Mouse (Mus musculus) adrenal gland, postnatal 36 days (tissue): ENCODE results near the gene Tuba1c. TPM values are rescaled to one million over a fixed set of nuclear protein-coding genes. Genes with fewer than 3 reads are reported as not detected.
A peak's percentile ranks its signal among the peaks of the same experiment; 100 is the strongest.

Experiments used
- DNase-seq, 2 experiments: peaks; one replicate each; pipeline ENCODE4 v3.0.0; 2021; ENCODE audit warnings: mixed read lengths in 1 of 2
- total RNA-seq, 2 experiments: library from RNA; stranded (reverse); gene quantifications; 2 replicates each; pipeline ENCODE4 v1.2.3; 2021

Gene Tuba1c
- total RNA-seq, 2 experiments from 2014 or later: 272 to 276 TPM

DNA sequence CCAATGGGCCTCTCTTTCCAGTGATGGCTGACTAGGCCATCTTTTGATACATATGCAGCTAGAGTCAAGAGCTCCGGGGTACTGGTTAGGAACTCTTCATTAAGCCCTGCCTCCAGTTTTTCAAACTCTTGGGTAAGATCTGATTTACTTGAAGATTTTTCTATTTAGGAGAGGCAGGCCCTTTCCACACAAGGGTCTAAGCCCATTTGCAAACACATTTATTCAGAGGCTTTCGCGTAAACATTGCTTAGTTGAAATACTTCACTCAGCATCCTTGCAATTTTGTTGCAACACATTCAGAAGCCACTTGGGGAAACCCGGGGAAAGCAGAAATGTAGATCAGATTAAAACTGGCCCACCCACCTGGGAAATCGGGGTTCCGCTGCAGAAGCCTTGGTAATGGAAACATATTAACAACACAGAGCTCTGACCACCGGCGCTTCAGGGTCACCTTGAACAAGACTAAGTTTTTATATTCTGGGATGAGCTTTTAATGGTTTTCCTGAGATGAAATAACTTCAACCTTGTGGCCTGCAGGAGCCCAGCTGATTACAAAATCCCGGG is 34.7 kb upstream of the Tuba1c start:
- DNase-seq: no peak

DNA sequence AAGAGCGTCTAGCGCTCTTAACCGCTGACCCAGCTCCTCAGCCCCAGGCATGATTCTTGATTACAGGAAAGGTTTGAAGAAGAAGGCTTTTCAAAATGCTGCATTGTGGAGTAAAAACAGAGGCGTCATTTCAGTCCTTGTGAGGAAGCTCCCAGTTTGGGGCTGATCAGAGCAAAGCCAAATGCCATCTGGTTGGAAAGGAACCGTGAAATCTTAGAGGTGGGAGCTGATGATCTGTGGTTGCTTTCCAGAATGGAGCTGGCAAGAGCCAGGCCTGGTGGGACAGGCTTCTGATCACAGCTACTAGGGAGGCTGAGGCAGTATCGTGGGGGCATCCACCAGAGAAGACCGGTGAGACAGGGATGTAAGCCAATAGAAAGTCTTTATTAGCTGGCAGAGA is 32.9 kb upstream of the Tuba1c start:
- no peak for DNase-seq

DNA sequence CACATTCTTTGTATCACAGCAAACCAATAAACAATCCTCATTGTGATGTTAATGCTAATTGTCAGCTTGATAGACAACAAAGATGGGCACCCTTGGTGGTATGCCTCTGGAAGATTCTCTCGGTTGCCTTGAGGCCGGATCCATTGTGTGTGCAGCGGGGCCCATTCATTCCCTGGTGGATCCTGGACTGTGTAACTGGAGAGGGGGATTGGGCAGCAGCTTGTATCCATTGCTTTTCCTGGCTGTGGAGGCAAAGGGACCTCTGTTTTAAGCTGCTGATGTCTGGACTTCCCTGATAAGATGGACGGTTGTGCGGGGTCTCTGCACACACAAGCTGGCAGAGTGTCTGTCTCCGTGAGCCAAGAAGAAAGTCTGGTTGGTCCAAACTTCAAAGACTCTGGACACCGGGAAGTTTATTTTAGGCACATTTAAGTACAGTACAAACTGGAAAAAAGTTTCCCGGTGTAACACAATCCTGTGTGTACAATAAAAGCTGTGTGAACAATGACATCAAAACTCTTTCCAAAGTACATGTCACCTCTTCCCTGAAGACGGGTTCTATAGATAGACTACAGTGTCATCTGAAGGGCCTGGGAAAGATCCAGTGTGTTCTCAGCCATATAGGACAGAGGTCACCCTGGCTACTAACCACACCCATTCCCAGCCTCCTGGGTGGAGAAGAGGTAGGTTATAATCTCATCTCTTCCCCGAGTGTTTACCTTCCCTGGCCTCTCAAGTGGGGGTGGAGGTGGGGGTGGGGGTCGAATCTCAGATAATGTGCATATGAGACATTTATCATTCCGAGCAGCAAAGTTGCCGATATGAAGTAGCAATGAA is 31.5 kb upstream of the Tuba1c start:
- no peak for DNase-seq

DNA sequence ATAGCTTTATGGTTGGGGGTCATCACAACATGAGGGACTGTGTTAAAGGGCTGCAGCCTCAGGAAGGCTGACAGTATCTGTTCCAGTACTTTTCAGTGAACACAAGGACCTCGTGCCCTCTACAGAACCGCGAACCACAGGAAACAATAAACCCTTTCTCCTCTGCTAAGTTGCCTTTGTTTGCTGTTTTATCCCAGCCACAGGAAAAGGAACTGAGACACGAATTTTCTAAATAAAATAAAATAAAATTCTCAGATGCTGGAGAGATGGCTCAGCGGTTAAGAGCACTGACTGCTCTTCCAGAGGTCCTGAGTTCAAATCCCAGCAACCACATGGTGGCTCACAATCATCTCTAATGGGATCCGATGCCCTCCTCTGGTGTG is 30.9 kb upstream of the Tuba1c start:
- DNase-seq: no peak

DNA sequence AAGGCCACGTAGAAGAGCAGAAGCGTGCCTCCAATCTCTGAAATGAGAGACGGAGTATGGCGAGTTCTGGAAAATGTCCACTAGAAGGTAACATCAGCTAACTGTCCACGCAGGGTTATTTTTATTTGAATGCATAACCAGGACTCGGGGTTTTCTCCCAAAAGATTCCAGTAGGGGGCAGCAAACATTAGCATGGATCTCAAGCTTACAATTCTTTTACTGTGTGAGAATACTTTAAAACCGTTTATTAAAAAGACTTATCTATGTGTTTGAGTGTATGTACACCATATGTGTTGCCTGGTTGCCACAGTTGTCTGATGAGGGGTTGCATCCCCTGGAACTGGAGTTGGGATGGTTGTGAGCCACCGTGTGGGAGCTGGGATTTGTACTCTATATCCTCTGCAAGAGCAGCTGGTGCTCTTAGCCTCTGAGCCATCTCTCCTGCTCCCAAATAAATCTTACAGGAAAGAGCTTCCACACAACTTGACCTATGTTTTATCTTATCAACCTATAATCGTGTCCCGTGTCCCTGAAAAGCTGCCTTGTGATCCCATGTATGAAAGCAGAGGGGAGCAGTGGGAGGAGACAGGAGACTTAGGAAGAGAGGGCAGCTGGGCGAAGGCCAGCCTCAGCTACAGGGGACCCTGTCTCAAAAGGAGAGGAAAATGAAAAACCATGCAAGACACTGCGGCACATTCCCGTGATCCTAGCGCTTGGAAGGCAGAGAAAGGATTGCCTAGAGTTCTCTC is 29.0 kb upstream of the Tuba1c start:
- DNase-seq: peak; percentile 43 to 78

DNA sequence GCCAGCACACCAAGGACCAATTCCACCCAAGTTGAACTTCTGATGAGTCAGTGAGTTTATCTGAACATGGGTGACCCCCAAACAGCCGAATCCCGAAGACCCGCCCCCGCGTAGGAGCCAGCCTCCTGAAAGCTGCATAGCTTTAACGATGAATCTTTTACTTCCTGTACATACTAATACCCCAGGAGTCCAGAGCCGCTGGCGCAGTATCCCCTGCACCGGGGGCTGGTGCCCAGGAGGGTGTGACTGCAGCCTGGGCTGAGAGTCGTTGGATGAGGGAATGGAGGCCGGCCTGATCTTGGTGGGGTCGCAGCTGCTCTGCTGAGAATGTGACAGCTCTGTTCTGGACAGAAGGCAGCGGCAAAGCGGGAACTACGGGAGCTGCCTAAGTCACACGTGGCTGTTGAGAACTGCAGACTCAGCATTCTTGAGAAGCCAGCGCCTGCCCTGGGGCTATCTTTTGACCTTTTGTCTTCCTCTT is 28.2 kb upstream of the Tuba1c start:
- peak; percentile 61 to 79 for DNase-seq

DNA sequence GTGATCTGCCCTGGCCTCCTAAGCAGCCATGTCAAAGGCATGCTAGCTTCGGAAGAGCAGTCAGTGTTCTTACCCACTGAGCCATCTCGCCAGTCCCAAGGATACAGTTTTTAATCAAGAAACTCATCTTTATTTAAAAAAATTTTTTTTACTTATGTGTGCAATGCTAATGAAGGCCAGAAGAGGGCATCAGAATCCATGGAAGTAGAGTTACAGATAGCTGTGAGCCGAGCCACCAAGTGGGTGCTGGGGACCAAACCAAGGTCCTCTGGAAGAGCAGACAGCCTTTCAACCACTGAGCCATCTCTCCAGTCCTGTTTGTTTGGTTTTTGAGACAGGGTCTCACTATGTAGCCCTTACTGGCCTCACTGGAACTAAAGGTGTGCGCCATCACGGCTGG is 26.1 kb upstream of the Tuba1c start:
- DNase-seq: no peak

DNA sequence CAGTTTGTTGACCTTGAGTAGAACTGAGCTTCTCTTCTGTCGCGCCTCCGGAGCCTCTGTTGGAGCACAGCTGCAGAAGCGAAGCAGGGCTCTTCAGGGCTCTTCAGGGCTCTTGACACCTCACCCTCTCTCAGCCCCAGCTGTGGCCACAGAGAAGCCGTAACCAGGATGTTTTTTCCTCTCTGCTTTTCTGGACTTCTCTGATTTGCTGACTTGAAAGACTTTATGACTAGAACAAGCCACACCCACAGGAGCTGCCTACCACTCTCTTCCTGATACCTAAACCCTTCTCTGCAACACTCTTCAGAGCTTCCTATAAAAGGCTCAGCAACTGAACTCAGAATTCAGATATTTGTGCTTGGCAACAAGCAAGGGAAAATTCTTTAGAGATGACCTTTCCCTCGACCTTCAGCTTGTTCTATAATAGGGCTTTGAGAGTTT is 20.9 kb upstream of the Tuba1c start:
- DNase-seq: no peak

DNA sequence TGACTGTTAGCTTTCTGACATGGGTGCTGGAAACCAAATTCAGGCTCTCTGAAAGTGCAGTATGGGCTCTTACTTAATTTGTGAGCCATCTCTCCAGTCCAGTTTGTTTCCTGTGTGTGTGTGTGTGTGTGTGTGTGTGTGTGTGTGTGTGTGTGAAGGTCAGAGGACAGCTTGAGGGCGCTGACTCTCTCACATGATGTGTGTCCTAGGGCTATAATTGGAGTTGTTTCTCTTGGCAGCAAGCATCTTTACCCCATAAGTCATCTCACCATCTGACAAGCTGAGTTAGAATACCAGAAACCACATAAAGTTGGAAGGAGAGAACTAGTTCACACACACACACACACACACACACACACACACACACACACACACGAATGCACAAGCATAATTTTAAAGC is 18.8 kb upstream of the Tuba1c start:
- no peak for DNase-seq

DNA sequence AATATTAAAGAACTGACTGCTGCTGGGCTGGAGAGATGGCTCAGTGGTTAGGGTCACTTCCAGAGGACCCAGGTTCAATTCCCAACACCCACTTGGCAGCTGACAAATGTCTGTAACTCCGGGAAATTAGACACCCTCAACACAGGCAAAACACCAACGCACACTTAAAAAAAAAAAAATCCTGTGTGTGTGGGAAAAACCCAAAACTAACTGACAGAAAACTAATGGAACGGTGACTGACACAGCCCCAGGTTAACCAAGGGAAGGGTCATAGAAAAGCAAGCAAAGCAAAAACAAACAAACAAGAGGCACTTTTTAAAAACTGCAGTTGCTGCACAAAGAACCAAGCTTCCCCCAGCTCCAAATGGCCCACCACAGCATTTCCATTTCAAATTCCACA is 17.7 kb upstream of the Tuba1c start:
- DNase-seq: no peak

DNA sequence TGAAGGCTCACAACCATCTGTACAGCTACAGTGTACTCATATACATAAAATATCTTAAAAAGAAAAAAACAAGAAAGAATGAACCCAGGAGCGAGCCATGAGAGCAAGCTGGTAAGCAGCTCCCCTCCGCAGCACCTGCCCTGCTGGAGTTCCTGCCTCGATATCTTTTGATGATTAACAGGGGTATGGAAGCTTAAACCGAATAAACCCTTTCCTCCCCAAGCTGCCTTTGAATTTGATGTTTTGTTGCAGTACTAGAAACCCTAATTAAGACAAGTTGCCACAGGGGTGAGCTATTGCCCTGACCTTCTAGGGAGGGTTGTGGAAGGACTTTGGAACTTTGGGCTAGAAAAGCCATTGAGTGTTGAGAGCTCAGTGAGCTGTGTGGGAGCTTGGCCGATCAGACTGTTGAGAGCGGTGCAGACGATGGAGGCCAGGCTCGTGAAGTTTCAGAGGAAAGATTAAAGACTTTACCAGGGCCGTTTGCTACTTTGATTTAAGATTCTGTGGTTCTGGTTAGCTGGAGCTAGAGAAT is 15.1 kb upstream of the Tuba1c start:
- no peak for DNase-seq

DNA sequence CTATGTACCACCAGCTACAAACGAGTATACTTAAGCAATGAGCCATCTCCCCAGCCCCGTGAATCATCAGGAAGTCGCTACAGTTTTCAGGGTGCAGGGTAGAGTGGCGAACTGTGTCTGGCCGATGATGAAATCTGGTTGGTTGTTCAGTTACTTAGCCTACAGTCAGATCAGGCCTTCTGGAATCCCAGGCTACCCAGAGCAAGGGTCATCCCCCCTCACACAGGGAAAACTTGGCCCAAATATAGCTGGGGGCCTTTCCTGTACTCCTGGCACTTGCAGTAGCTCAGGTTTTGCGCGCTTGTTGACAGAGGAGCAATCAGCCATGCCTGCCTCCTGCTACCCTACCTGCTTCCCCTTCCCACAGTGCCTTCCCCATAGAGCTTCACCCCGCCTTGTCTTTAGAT is 12.3 kb upstream of the Tuba1c start:
- no peak for DNase-seq

DNA sequence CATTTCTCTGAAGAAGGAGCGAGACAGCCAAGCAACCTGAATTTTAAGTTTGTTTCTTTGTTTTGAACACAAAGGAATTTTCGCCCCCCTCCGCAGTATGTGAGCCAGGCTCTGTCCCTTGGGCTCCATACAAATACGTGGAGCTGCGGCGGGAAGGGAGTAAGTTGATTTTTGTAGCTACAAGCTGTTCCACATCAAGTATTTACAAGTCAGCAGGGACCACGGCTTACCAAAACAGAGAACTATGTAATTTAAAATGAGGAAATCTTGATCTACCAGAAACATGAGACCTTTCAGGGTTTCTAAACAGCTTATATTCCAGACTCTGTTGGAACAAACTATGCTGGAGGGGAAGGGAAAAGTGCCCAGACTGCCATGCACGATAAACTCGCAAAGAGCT is 11.7 kb upstream of the Tuba1c start:
- DNase-seq: no peak

DNA sequence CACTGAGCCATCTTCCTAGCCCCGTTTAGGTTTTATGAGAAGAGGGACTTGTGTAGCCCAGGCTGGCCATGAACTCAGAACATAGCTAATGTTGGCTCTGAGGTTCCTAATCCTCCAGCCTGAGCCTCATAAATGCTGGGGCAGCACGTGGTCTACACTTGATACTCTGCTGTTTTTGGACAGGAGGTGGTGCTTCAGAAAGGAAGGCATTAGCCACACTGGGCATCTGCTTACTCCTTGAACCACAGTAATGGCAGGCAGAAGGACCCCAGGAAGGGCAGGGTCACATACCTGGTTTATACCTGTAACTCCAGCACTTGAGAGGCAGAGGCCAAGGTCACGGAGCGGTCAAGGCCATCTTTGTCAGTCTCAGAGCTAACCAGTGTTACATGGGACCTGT is 11.1 kb upstream of the Tuba1c start:
- DNase-seq: no peak

DNA sequence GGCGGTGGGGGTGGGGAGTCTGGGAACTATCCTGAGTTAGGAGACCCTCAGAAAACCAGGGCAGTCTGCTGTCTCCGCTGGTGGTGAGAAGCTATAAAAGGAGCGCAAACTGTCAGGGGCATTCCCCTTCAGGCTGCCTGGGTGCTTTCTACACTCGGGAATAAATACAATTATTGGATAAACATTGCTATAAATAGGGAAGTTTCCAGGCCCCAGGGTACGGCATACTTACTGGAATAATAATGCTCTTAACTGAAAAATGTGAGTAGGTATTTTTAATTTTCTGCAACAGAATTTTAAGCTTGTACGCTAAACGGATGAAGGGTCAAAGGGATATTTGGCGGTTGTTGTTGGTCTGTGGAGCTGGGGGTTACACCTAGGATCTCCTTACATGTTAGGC is 10.3 kb upstream of the Tuba1c start:
- DNase-seq: no peak

DNA sequence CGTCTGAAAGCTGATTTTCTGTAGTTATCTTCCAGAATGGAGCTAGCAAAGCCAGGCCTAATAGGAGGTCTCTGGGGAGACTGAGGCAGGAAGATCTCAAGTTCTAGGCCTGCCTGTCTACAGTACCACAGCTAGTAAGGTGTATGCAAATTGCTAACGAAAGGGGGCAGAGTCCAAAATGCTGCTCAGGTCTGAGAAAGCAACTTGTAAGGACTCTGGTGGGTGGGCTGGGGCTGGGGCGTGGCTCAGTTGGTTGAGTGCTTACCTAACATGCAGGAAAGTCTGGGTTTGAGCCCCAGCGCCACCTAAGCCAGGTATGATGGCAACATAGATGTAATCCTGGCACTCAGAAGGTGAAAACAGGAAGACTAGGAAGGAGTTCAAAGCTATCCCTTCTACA is 9.5 kb upstream of the Tuba1c start:
- DNase-seq: no peak

DNA sequence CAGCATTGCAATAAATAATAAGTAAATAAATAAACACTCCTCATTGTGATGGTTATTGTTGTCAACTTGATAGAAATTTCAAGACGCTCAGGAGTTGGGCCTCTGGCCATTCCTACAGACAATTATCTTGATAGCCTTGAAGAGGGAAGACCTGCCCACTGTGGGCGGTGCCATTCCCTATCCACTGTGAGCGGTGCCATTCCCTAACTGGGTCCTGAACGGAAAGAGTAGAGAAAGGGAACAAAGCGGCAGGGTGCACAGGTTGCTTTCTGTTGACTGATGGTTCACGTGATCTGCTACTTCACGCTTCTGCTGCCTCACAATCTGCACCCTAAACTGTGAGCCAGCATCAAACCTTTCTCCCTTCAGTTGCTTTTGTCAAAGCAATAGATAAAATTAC is 8.4 kb upstream of the Tuba1c start:
- no peak for DNase-seq

DNA sequence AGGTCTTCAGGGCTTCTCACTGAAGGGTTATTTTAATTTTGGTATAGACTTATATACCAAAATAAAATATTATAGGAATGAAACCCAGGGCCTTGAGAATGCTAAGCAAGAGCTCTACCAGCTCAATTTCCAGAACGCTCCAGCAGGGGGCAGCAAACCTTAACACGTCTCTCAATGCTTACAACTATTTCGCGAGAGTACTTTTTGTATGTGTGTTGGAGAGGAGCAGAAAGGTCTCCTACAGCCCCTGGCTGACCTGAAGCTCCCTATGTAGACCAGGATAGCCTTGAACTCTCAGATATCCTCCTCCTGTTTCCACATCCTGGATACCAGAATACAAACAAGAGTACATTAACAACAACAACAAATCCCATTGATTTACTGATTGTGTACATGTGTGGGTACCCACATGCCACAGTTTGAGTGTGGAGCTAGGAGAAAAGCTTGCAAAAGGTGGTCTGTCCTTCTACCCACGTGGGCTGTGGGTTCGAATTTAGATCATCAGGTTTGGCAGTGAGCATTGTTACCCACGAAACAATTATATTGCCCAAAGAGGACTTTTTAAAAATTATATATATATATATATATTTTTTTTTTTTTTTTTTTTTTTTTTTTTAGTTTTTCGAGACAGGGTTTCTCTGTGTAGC is 4.9 kb upstream of the Tuba1c start:
- DNase-seq: peak; percentile 86 to 89

DNA sequence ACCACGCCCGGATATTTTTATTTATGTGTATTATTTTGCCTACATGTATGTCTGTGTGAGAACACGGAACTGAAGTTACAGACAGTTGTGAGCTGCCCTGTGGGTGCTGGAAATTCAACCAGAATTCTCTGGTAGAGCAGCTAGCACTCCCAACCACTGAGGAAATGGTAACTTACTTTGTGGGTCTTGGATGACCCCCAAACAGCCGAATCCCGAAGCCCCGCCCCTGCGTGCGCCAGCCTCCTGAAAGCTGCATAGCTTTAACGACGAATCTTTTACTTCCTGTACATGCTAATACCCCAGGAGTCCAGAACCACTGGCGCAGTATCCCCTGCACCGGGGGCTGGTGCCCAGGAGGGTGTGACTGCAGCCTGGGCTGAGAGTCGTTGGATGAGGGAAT is 4.3 kb upstream of the Tuba1c start:
- no peak for DNase-seq

DNA sequence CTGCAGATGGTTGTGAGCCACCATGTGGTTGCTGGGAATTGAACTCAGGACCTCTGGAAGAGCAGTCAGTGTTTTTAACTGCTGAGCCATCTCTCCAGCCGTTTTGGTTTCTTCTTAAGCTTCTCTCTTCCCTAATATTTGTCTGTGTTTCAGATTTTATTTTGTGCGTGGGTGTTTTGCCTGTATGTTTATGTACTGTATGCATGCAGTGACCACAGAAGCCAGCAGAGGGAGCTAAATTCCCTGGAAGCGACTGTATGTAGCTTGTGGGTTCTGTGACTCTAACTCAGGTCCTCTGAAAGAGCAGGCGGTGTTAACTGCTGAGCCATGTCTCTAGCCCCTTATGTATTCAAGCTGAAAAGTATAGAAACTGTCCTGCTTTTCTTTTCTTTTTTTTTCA is 3.4 kb upstream of the Tuba1c start:
- DNase-seq: peak; percentile 32 to 41

DNA sequence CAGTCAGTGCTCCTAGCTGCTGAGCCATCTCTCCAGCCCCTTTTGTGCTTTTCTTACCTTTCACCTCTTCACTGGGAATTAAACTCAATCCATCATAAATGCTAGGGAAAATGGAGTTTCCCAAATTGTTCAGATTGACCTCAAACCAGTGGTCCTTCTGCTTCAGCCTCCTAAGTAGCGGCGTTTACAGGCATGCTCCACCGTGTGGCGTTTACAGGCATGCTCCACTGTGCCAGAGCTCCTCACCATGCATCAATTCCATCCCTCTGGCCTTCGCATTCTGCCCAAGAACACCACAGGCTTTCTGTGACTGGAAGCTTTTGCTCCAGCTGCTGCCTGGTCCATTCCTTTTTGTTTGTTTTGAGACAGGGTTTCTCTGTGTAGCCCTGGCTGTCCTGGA is 2.6 kb upstream of the Tuba1c start:
- DNase-seq: no peak

DNA sequence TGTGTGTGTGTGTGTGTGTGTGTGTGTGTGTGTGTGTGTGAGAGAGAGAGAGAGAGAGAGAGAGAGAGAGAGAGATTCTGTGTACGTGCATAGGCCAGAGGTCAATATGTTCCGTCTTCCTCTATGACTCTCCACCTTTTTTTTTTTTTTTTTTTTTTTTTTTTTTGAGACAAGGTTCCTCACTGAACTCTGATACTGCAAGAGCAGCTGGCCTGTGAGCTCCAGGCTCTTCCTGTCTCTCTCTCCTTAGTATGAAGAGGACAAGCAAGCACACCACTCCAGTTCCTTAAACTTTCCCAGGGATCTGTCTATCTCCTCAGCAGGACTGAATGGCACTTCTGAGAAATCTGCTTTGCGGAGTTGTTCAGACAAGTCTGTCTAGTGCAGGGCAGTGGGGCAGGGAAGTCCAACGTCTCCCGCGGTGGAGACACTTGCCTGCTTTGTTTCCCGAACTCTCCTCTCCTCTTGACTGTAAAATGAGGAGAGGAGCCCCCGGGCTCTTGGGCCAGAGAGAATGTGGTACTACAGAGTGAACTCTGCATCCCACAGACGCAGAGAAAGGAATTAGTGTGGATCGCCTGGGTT is 725 bp upstream of the Tuba1c start:
- DNase-seq: no peak
